Mouse (Mus musculus): Measurements from ENCODE around the gene Aplf.

- TF ChIP-seq CTCF (conservative IDR thresholded peaks at IDR 0.05; ENCODE audit: low read length): no peak
- TF ChIP-seq NANOG (IDR thresholded peaks at IDR 0.05; ENCODE audit: borderline replicate concordance, low read length): no peak
- TF ChIP-seq POU5F1 (IDR thresholded peaks at IDR 0.05; ENCODE audit: borderline replicate concordance, low read length): no peak
These were observed 39.8 kb downstream of the Aplf start for GRCm38 (mm10) chr6:87632176-87632575.

Measured in E14TG2a.4 (cell line).